Mouse (Mus musculus) liver, postnatal 0 days (tissue): Measurements from ENCODE around the gene Thada.

Experiments used
- CTCF ChIP-seq: sonication (generic); IDR thresholded peaks from 2 replicates; pipeline ENCODE4 v1.5.1; 2016; ENCODE audit warnings: antibody characterized with exemption, low read depth
- EP300 ChIP-seq: IDR thresholded peaks from 2 replicates; pipeline ENCODE4 v1.6.1; 2016; ENCODE audit warnings: antibody characterized with exemption, low read depth, mild to moderate bottlenecking

DNA sequence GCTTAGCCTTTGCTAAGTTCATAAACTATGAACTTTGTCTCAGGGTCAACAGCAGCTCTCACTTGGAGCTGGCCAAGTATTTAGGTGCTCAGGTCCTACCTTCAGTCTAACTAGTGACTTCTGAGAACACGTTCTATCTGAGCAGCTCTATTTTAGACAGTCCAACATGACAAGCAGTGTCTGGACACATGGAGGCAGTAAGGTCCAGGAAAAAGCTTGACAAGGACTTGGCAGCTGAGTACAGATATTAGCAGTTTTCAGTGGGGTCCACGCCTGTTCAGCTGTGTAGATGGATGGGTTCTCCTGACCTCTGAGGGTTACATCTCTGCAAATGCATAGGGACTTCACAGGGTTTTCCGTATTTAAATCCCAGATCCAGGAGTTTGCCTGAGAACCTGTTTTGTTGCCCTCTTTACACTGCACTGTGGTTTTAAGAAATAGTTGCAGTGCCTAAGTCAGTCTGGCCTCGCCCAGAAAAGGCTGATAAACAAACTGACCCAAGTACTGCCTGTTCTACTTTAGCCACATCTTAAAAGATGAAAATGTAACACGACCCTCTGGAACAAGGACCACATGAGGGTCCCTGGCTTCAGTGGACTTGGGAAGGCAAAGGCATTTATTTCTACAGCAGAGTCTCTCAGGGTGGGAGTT lies 200.4 kb downstream of the Thada start:
- TF ChIP-seq CTCF (peak; percentile 40), EP300 (no peak)
